Mouse (Mus musculus): ENCODE data around the gene 2010111I01Rik. TPM values are rescaled to one million over a fixed set of nuclear protein-coding genes. Genes with fewer than 3 reads are reported as not detected.

The 2010111I01Rik gene
- total and polyA plus RNA-seq, 3 experiments: 13.3 to 19.8 (median 14.4) TPM

GRCm38 (mm10) chr13:63332576-63333300, 368.0 kb downstream of the 2010111I01Rik start:
- Histone ChIP-seq H3K9ac (ENCODE audit: insufficient read depth, low read depth) (no peak overlapping the region), H3K79me2 (replicated peaks; ENCODE audit: control insufficient read depth, extremely low read depth, insufficient read depth, poor library complexity, severe bottlenecking) (no peaks in the 10 kb centered on the region), H3K27ac (ENCODE audit: insufficient read depth, low read depth) (no peak overlapping the region), H3K4me3 (replicated peaks in 1 of 3; ENCODE audit: low read depth in 2 of 3, low read length in 2 of 3, poor library complexity in 1 of 3) (no peak overlapping the region), H3K9me3 (replicated peaks; ENCODE audit: low read length) (no peaks in the 10 kb centered on the region), H3K36me3 (replicated peaks in 1 of 2; ENCODE audit: control insufficient read depth in 1 of 2, insufficient read depth in 1 of 2, low read length in 1 of 2) (peaks cover 0 to 23% of the 10 kb centered on the region in 2 experiments), H3K4me2 (ENCODE audit: insufficient read depth, low read depth, poor library complexity, severe bottlenecking) (no peak overlapping the region), H3K4me1 (ENCODE audit: control insufficient read depth in 1 of 2, insufficient read depth in 2 of 2) (no peaks in the 10 kb centered on the region), H3K27me3 (replicated peaks) (no peaks in the 10 kb centered on the region)
- dilution Hi-C loops (cut with MboI; ENCODE audit: extremely low pct_ligation_motif_present, extremely low pct_unique_long_range_greater_than_20kb, low sequenced_read_pairs): no loop called here
- TF ChIP-seq TCF12 (IDR thresholded peaks at IDR 0.05; ENCODE audit: low read depth, low read length) (no peak), JUN (IDR thresholded peaks at IDR 0.05; ENCODE audit: insufficient read depth, low read depth, low read length) (no peak), KAT2A (IDR thresholded peaks at IDR 0.05; ENCODE audit: insufficient replicate concordance, low read length) (no peak), CTCF (conservative IDR thresholded peaks at IDR 0.05 in 1 of 2, IDR thresholded peaks at IDR 0.05 in 1 of 2; ENCODE audit: low read depth in 2 of 2, low read length in 2 of 2) (peak; percentile 96), CHD1 (IDR thresholded peaks at IDR 0.05; ENCODE audit: low read depth, low read length) (no peak), TBP (conservative IDR thresholded peaks at IDR 0.05; ENCODE audit: low read depth, low read length) (no peak), NELFE (IDR thresholded peaks at IDR 0.05; ENCODE audit: low read depth, low read length) (peak; percentile 56; the same call in 1 of the 2 replicates), POLR2AphosphoS2 (IDR thresholded peaks at IDR 0.05; ENCODE audit: low read depth, low read length) (no peak), ZKSCAN1 (IDR thresholded peaks at IDR 0.05; ENCODE audit: borderline replicate concordance, low read depth, low read length) (no peak), MEF2A (IDR thresholded peaks at IDR 0.05; ENCODE audit: borderline replicate concordance, low read depth, low read length) (no peak), ZMIZ1 (IDR thresholded peaks at IDR 0.05; ENCODE audit: low read depth, low read length) (no peak), SIN3A (IDR thresholded peaks at IDR 0.05; ENCODE audit: low read length) (no peak), MYC (IDR thresholded peaks at IDR 0.05; ENCODE audit: low read depth, low read length) (0 out of 2 replicates have a peak, but pooled peaks have one; percentile 32), JUND (conservative IDR thresholded peaks at IDR 0.05; ENCODE audit: low read depth, low read length) (0 out of 2 replicates have a peak, but pooled peaks have one; percentile 21), MAZ (IDR thresholded peaks at IDR 0.05; ENCODE audit: low read depth, low read length) (no peak), SMC3 (IDR thresholded peaks at IDR 0.05; ENCODE audit: low read depth, low read length) (peak; percentile 97), ZNF384 (IDR thresholded peaks at IDR 0.05; ENCODE audit: low read depth, low read length) (0 out of 2 replicates have a peak, but pooled peaks have one; percentile 26), RCOR1 (conservative IDR thresholded peaks at IDR 0.05; ENCODE audit: low read depth, low read length) (no peak), GABPA (IDR thresholded peaks at IDR 0.05; ENCODE audit: insufficient replicate concordance, low read depth, low read length) (no peak), NRF1 (IDR thresholded peaks at IDR 0.05; ENCODE audit: low read depth, low read length) (0 out of 2 replicates have a peak, but pooled peaks have one; percentile 12), USF1 (IDR thresholded peaks at IDR 0.05; ENCODE audit: low read depth, low read length) (no peak), IRF4 (IDR thresholded peaks at IDR 0.05; ENCODE audit: low read depth, low read length) (no peak), USF2 (conservative IDR thresholded peaks at IDR 0.05; ENCODE audit: low read depth, low read length) (no peak), HCFC1 (IDR thresholded peaks at IDR 0.05; ENCODE audit: low read depth, low read length) (no peak), EP300 (IDR thresholded peaks at IDR 0.05; ENCODE audit: low read length) (no peak), RAD21 (IDR thresholded peaks at IDR 0.05; ENCODE audit: low read depth, low read length) (peak; percentile 98), ELF1 (IDR thresholded peaks at IDR 0.05; ENCODE audit: low read depth, low read length) (no peak), MAX (IDR thresholded peaks at IDR 0.05; ENCODE audit: low read length) (0 out of 2 replicates have a peak, but pooled peaks have one; percentile 49), UBTF (IDR thresholded peaks at IDR 0.05; ENCODE audit: low read depth, low read length) (no peak), E2F4 (IDR thresholded peaks at IDR 0.05; ENCODE audit: insufficient replicate concordance, low read depth, low read length) (no peak), MXI1 (IDR thresholded peaks at IDR 0.05; ENCODE audit: low read depth, low read length) (no peak), ZC3H11A (IDR thresholded peaks at IDR 0.05; ENCODE audit: low read depth, low read length) (peak; percentile 92), BHLHE40 (IDR thresholded peaks at IDR 0.05; ENCODE audit: low read depth, low read length) (no peak), POLR2A (IDR thresholded peaks at IDR 0.05; ENCODE audit: low read depth, low read length) (no peak), ETS1 (conservative IDR thresholded peaks at IDR 0.05; ENCODE audit: low read depth, low read length) (no peak), CHD2 (IDR thresholded peaks at IDR 0.05; ENCODE audit: low read length) (no peak), PAX5 (IDR thresholded peaks at IDR 0.05; ENCODE audit: low read length) (no peak), MAFK (IDR thresholded peaks at IDR 0.05; ENCODE audit: insufficient replicate concordance, low read length) (peak; percentile 61; the same call in 1 of the 2 replicates)
- DNase-seq (ENCODE audit: extremely low read depth): peak; percentile 53
- in situ Hi-C loops (cut with MboI; ENCODE audit: low pct_ligation_motif_present, low pct_unique_long_range_greater_than_20kb, low sequenced_read_pairs): loop anchor here (25.0 kb wide), 1 partner anchor 705 kb away; no protein-coding TSS in a partner anchor

All from CH12.LX (cell line).